Mouse (Mus musculus): ENCODE measurements around the gene Iyd.

Iyd gene

GRCm38 (mm10) chr10:3549384-3549783 lies 9.3 kb downstream of the Iyd start:
- no peak for DNase-seq (ENCODE audit: low spot score in 2 of 2)

GRCm38 (mm10) chr10:3555128-3555527 lies 15.1 kb downstream of the Iyd start:
- DNase-seq (ENCODE audit: low spot score in 2 of 2), result no peak

GRCm38 (mm10) chr10:3556538-3556937 lies 16.5 kb downstream of the Iyd start:
- no peak for DNase-seq (ENCODE audit: low spot score in 2 of 2)

- DNase-seq (ENCODE audit: low spot score in 2 of 2), result no peak
Measured at GRCm38 (mm10) chr10:3559136-3559535, 19.1 kb downstream of the Iyd start.

GRCm38 (mm10) chr10:3562165-3562564 lies 22.1 kb downstream of the Iyd start:
- no peak for DNase-seq (ENCODE audit: low spot score in 2 of 2)

- DNase-seq (ENCODE audit: low spot score in 2 of 2), result no peak
Measured at GRCm38 (mm10) chr10:3565126-3565525, 25.1 kb downstream of the Iyd start.

- no peak for DNase-seq (ENCODE audit: low spot score in 2 of 2)
Measured at GRCm38 (mm10) chr10:3567821-3568220, 27.8 kb downstream of the Iyd start.

- DNase-seq (ENCODE audit: low spot score in 2 of 2), result no peak
Measured at GRCm38 (mm10) chr10:3572723-3573649, 32.9 kb downstream of the Iyd start.

GRCm38 (mm10) chr10:3573905-3574500 lies 34.0 kb downstream of the Iyd start:
- no peak for DNase-seq (ENCODE audit: low spot score in 2 of 2)

- no peak for DNase-seq (ENCODE audit: low spot score in 2 of 2)
Measured at GRCm38 (mm10) chr10:3590632-3591031, 50.6 kb downstream of the Iyd start.

- no peak for DNase-seq (ENCODE audit: low spot score in 2 of 2)
Measured at GRCm38 (mm10) chr10:3591790-3592189, 51.8 kb downstream of the Iyd start.

GRCm38 (mm10) chr10:3596697-3597096 lies 56.7 kb downstream of the Iyd start:
- DNase-seq (ENCODE audit: low spot score in 2 of 2), result no peak

- DNase-seq (ENCODE audit: low spot score in 2 of 2), result no peak
Measured at GRCm38 (mm10) chr10:3597760-3598159, 57.7 kb downstream of the Iyd start.
